Mouse (Mus musculus) brain, embryonic 14.5 days (tissue): ENCODE results near the gene Kctd12.

Experiments
- CTCF ChIP-seq: fragments of 200-500 bp; IDR thresholded peaks from 2 replicates; pipeline ENCODE4 v1.5.1; 2012; ENCODE audit warnings: inconsistent platforms, mild to moderate bottlenecking, moderate library complexity, borderline replicate concordance; ENCODE audit not compliant: insufficient read depth, insufficient read length; ENCODE audit errors: extremely low read depth
- POLR2A ChIP-seq: fragments of 200-500 bp; IDR thresholded peaks from 2 replicates; pipeline ENCODE4 v1.6.1; 2012; ENCODE audit warnings: mild to moderate bottlenecking, inconsistent platforms, borderline replicate concordance; ENCODE audit not compliant: poor library complexity, insufficient read depth, insufficient read length, severe bottlenecking; ENCODE audit errors: extremely low read depth

DNA sequence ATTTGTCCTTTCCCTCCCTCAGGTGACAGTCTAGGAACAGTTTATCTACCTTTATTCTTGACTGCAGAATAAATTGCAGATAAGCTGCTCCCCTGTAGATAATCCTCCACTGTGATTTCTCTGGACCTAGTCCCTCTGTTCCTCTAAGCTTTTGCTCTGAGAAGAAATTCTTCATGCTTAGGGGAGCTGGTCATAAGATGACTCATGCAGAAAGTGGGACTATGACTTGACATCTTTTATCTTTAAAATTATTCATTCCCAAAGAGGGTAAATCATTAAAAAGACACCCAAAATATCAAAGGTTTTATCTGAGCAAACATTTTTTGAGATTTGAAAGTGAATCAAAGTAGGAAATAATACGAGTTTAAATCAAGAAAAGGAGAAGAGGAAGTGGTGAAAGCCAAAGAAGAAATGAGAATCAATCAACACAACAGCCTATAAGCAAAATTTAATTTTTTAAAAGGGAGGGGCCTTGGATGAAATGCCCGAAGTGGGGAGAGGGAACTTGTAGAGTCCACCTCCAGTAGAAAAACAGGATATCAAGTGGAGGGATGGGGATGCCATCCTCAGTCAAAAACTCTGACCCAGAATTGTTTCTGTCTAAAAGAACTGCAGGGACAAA, 40.1 kb downstream of the Kctd12 start:
- TF ChIP-seq CTCF (no peak), POLR2A (no peak)
